Mouse (Mus musculus) E14TG2a.4 (cell line): Measurements from ENCODE around the gene Bcr.

ENCODE experiments used
- CTCF ChIP-seq: conservative IDR thresholded peaks from 2 replicates; pipeline ENCODE4 v1.5.1; 2014; ENCODE audit warnings: low read length
- POU5F1 ChIP-seq: IDR thresholded peaks from 2 replicates; pipeline ENCODE4 v1.6.1; 2014; ENCODE audit warnings: low read length, borderline replicate concordance

GRCm38 (mm10) chr10:75220722-75221121 is 160.3 kb downstream of the Bcr start:
- TF ChIP-seq CTCF (no peak), POU5F1 (no peak)
